Mouse (Mus musculus): ENCODE data around the gene Fuom. TPM values are rescaled to one million over a fixed set of nuclear protein-coding genes. Genes with fewer than 3 reads are reported as not detected.

The Fuom gene
- polyA plus RNA-seq, 1 experiment, result 29.3 TPM

DNA sequence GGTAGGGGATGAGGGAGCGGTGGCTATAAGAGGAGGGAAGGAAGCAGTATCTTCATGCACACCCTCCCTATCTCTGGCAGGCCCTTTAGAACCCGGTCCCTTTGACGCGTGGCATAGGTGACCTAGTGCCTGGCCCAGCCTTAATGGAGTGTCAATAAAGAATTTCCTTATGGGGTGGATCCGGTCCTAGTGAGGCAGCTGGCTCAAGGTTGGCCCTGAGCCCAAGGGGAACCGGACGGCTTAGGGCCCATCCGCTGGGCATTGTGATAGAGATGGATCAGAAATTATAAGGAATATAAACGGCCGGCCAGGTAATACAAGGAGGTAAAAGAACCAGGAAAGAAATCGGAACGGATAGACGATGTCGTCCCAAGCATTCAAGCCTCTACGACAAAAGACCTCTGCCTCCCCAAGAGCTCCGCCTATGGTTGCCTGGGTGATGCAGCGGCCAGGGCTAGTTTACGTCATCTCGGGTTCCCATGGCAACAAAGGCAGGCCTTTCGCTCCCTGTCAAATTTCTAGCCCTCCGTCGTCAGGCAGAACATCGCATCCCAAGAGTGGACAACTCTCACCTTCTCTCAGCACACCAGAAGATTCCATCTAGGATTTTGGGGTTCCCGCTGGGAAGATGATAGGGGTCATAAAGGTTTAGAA lies 21.6 kb downstream of the Fuom start:
- TF ChIP-seq POLR2A (IDR thresholded peaks at IDR 0.05; ENCODE audit: low read depth, low read length) (no peak), CTCF (IDR thresholded peaks at IDR 0.05; ENCODE audit: borderline replicate concordance, insufficient read depth, low read length) (no peak)
- Histone ChIP-seq H3K27ac (ENCODE audit: insufficient read depth, low read length) (no peak overlapping the region), H3K4me1 (ENCODE audit: control insufficient read depth, insufficient read depth, low read length) (no peaks in the 10 kb centered on the region), H3K4me3 (ENCODE audit: insufficient read depth, low read length) (peak overlapping the region; percentile 14; the same call in 1 of the 2 replicates)

- Histone ChIP-seq H3K4me1 (ENCODE audit: control insufficient read depth, insufficient read depth, low read length) (no peaks in the 10 kb centered on the region), H3K4me3 (ENCODE audit: insufficient read depth, low read length) (no peak overlapping the region), H3K27ac (ENCODE audit: insufficient read depth, low read length) (no peak overlapping the region)
- TF ChIP-seq CTCF (IDR thresholded peaks at IDR 0.05; ENCODE audit: borderline replicate concordance, insufficient read depth, low read length) (peak; percentile 68), POLR2A (IDR thresholded peaks at IDR 0.05; ENCODE audit: low read depth, low read length) (no peak)
Observed at GRCm38 (mm10) chr7:140078711-140079110, 23.5 kb downstream of the Fuom start.

- no peak overlapping the region for H3K4me3 ChIP-seq (ENCODE audit: insufficient read depth, low read length)
- TF ChIP-seq POLR2A (IDR thresholded peaks at IDR 0.05; ENCODE audit: low read depth, low read length) (no peak), CTCF (IDR thresholded peaks at IDR 0.05; ENCODE audit: borderline replicate concordance, insufficient read depth, low read length) (no peak)
- H3K4me1 ChIP-seq (ENCODE audit: control insufficient read depth, insufficient read depth, low read length), result no peaks in the 10 kb centered on the region
- H3K27ac ChIP-seq (ENCODE audit: insufficient read depth, low read length), result no peak overlapping the region
Observed at GRCm38 (mm10) chr7:140077698-140078097, 24.5 kb downstream of the Fuom start.

DNA sequence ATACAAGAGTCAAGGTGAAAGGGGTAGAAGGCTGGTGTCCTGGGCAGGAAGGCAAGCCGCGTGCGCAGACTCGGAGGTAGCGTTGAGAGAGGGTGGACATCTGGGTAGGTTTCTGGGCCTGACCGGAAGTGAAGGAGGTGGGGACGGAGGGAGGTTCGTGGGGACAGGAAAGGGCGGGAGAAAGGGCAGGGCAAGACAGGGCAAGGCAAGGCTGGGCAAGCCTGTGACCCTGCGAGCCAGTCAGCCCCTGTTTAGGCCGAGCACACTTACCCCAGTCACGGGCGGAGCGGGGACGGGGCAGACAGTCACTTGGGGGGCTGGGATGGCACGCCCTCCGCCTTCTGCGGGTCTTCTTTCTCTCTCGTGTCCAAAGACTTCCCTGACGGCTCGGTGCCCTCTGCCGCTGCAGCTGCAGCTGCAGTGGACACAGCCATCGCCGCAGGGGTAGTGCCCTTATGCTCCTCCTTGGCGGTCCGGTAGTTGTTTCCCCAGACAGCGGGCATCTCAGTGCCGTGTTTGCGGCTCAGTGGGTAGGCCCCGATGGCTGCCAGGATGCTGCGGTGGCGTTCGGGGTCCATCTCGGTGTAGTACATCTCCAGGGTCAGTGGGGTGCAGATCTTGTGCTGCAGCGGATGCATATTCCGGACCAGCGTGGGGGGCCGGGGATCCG lies 32.1 kb downstream of the Fuom start:
- TF ChIP-seq CTCF (IDR thresholded peaks at IDR 0.05; ENCODE audit: borderline replicate concordance, insufficient read depth, low read length) (no peak), POLR2A (IDR thresholded peaks at IDR 0.05; ENCODE audit: low read depth, low read length) (no peak; the same call in 1 of the 2 replicates)
- Histone ChIP-seq H3K27ac (ENCODE audit: insufficient read depth, low read length) (no peak overlapping the region), H3K4me3 (ENCODE audit: insufficient read depth, low read length) (no peak overlapping the region), H3K4me1 (ENCODE audit: control insufficient read depth, insufficient read depth, low read length) (no peaks in the 10 kb centered on the region)

DNA sequence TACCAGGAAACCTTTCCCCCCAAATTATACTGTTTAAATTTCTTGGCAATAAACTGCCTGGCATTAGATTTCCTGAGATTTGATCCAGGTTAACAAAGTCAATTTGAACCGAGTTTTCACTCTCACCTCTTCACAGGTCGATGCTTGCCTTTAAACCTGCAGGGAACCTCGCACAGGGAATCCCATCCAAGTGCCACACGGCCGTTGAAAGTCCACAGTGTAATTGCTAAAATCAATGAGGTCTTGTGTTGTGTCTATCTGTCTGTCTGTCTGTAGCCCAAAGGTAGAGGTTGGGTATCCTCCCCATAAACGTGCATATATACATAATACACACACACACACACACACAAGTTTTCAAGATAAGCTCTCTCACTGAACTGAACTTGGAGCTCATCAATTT lies 34.8 kb downstream of the Fuom start:
- Histone ChIP-seq H3K27ac (ENCODE audit: insufficient read depth, low read length) (no peak overlapping the region), H3K4me3 (ENCODE audit: insufficient read depth, low read length) (no peak overlapping the region), H3K4me1 (ENCODE audit: control insufficient read depth, insufficient read depth, low read length) (no peaks in the 10 kb centered on the region)
- TF ChIP-seq POLR2A (IDR thresholded peaks at IDR 0.05; ENCODE audit: low read depth, low read length) (no peak), CTCF (IDR thresholded peaks at IDR 0.05; ENCODE audit: borderline replicate concordance, insufficient read depth, low read length) (no peak)

DNA sequence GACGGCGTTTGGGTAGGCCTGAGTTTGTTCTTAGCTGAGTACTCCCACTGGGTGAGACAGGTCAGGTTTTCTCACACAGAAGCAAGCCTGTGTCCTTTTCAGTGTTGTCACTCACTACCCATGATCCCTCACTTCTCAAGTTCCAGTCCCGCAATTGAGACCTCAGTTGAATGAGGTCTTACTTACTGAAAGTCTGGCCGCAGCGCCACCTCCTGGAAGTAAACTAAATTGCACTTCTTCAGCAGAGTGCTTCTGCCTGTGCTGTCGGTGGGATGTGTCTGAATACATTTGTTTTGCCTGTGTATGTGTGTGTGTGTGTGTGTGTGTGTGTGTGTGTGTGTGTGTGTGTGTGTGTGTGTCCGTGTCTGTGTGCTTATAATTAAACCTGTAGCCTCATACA lies 39.1 kb downstream of the Fuom start:
- TF ChIP-seq POLR2A (IDR thresholded peaks at IDR 0.05; ENCODE audit: low read depth, low read length), result no peak
- 0 out of 2 replicates have a peak, but pooled peaks have one; percentile 23 for TF ChIP-seq CTCF (IDR thresholded peaks at IDR 0.05; ENCODE audit: borderline replicate concordance, insufficient read depth, low read length)
- Histone ChIP-seq H3K4me3 (ENCODE audit: insufficient read depth, low read length) (no peak overlapping the region), H3K27ac (ENCODE audit: insufficient read depth, low read length) (no peak overlapping the region), H3K4me1 (ENCODE audit: control insufficient read depth, insufficient read depth, low read length) (no peaks in the 10 kb centered on the region)

- Histone ChIP-seq H3K4me1 (ENCODE audit: control insufficient read depth, insufficient read depth, low read length) (no peaks in the 10 kb centered on the region), H3K27ac (ENCODE audit: insufficient read depth, low read length) (no peak overlapping the region), H3K4me3 (ENCODE audit: insufficient read depth, low read length) (no peak overlapping the region)
- TF ChIP-seq CTCF (IDR thresholded peaks at IDR 0.05; ENCODE audit: borderline replicate concordance, insufficient read depth, low read length) (0 out of 2 replicates have a peak, but pooled peaks have one; percentile 2), POLR2A (IDR thresholded peaks at IDR 0.05; ENCODE audit: low read depth, low read length) (no peak)
Observed at GRCm38 (mm10) chr7:140062307-140062706, 39.9 kb downstream of the Fuom start.

DNA sequence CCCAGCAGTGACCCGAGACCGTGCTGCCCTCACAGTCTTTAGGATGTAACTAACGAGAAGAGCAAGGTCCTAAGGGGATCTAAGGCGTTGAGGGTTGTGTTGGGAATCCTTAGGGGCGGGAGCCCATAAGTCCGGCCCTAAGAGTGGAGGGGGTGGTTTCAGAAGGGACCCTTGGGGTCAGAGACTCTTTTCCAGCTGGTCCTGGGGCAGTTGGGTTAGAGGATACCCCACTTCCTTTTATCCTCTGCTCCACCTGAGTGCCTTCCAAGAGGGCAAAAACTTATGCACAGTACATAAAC lies 40.5 kb downstream of the Fuom start:
- Histone ChIP-seq H3K4me3 (ENCODE audit: insufficient read depth, low read length) (no peak overlapping the region), H3K27ac (ENCODE audit: insufficient read depth, low read length) (no peak overlapping the region), H3K4me1 (ENCODE audit: control insufficient read depth, insufficient read depth, low read length) (no peaks in the 10 kb centered on the region)
- TF ChIP-seq CTCF (IDR thresholded peaks at IDR 0.05; ENCODE audit: borderline replicate concordance, insufficient read depth, low read length), result no peak
- TF ChIP-seq POLR2A (IDR thresholded peaks at IDR 0.05; ENCODE audit: low read depth, low read length), result no peak

GRCm38 (mm10) chr7:140060936-140061831 lies 41.1 kb downstream of the Fuom start:
- TF ChIP-seq POLR2A (IDR thresholded peaks at IDR 0.05; ENCODE audit: low read depth, low read length), result no peak
- no peak for TF ChIP-seq CTCF (IDR thresholded peaks at IDR 0.05; ENCODE audit: borderline replicate concordance, insufficient read depth, low read length)

More at GRCm38 (mm10) chr7:140060936-140061831, 41.1 kb downstream of the Fuom start:
- no peaks in the 10 kb centered on the region for H3K4me1 ChIP-seq (ENCODE audit: control insufficient read depth, insufficient read depth, low read length)
- no peak overlapping the region for H3K27ac ChIP-seq (ENCODE audit: insufficient read depth, low read length)
- peak overlapping the region; percentile 17; the same call in 1 of the 2 replicates for H3K4me3 ChIP-seq (ENCODE audit: insufficient read depth, low read length)

All from embryonic fibroblast, embryonic 13.5 days (primary cell).